Mouse (Mus musculus) liver, adult 2 months (tissue): ENCODE data around the gene Ccdc158.

ENCODE experiments used
- CTCF ChIP-seq: fragments of 200-500 bp; IDR thresholded peaks from 2 replicates; pipeline ENCODE4 v1.5.1; 2011; ENCODE audit warnings: low read depth, low read length, control low read depth
- POLR2A ChIP-seq: fragments of 200-500 bp; IDR thresholded peaks from 2 replicates; pipeline ENCODE4 v1.6.1; 2011; ENCODE audit warnings: low read length, control low read depth; ENCODE audit not compliant: insufficient read depth; ENCODE audit errors: extremely low read depth

DNA sequence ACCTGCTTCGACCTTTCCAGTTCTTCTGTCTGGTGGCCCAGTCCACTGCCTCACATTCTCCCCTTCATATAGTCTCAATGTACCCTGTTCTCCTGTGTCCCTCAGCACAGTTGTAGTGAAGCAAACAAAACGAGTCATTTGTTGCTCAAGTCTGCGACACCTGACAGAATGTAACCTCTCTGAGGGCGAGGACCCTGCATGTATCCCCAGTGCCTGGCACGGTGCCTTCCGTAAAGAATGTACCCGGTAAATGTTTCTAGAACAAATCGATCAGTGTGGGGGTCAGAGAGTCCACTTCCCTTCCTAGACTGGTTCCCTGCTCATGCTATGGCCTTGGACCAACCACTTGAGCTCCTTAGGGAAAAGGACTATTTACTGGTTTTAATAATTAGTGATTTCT is 46.5 kb upstream of the Ccdc158 start:
- TF ChIP-seq POLR2A (no peak), CTCF (no peak)
